Mouse (Mus musculus) hindbrain, embryonic 11.5 days (tissue): ENCODE measurements around the gene Ugt2b34. TPM values are rescaled to one million over a fixed set of nuclear protein-coding genes. Genes with fewer than 3 reads are reported as not detected.
A peak's percentile ranks its signal among the peaks of the same experiment; 100 is the strongest.
"Not testable (repeated sequence)": the region's sequence is repeated elsewhere in the genome, so short reads cannot be mapped to it uniquely, and the experiment has no call there.

ENCODE experiments used
- ATAC-seq: fragments of 200-750 bp; cut with Nextera tagmentation; 2 replicates; pipeline ENCODE4 v1.8.0; 2017; ENCODE audit warnings: mild to moderate bottlenecking, moderate TSS enrichment, moderate library complexity; ENCODE audit not compliant: low FRiP score
- DNase-seq: peaks from one replicate; pipeline ENCODE4 v3.0.0-alpha.2; 2015; ENCODE audit warnings: low spot score
- H3K27ac ChIP-seq: fragments of 300-500 bp; sonication (generic); 2 replicates; pipeline ENCODE4 v1.5.1; 2014; ENCODE audit warnings: mild to moderate bottlenecking, low read depth, low read length
- H3K27me3 ChIP-seq: fragments of 300-500 bp; sonication (generic); 2 replicates; pipeline ENCODE4 v1.6.1; 2014; ENCODE audit warnings: mild to moderate bottlenecking, low read length, moderate library complexity, mixed read lengths; ENCODE audit not compliant: control insufficient read depth, insufficient read depth
- H3K36me3 ChIP-seq: fragments of 300-500 bp; sonication (generic); 2 replicates; pipeline ENCODE4 v1.6.1; 2014; ENCODE audit warnings: mild to moderate bottlenecking, low read length, moderate library complexity, mixed read lengths; ENCODE audit not compliant: control insufficient read depth, insufficient read depth
- H3K4me1 ChIP-seq: fragments of 300-500 bp; sonication (generic); replicated peaks from 2 replicates; pipeline ENCODE4 v1.6.1; 2014; ENCODE audit warnings: low read length, mixed read lengths; ENCODE audit not compliant: control insufficient read depth, insufficient read depth
- H3K4me2 ChIP-seq: fragments of 300-500 bp; sonication (generic); replicated peaks from 2 replicates; pipeline ENCODE4 v1.6.1; 2014; ENCODE audit warnings: mild to moderate bottlenecking, low read depth, low read length
- H3K4me3 ChIP-seq: fragments of 300-500 bp; sonication (generic); 2 replicates; pipeline ENCODE4 v1.5.1; 2014; ENCODE audit warnings: low read depth, low read length
- H3K9ac ChIP-seq: fragments of 300-500 bp; sonication (generic); 2 replicates; pipeline ENCODE4 v1.6.1; 2014; ENCODE audit warnings: low read depth, low read length
- H3K9me3 ChIP-seq: fragments of 300-500 bp; sonication (generic); 2 replicates; pipeline ENCODE4 v1.6.1; 2016; ENCODE audit warnings: low read length; ENCODE audit not compliant: control insufficient read depth
- WGBS: fragments of 180-500 bp; shearing (Covaris S2); extraction: QIAGEN DNeasy Blood & Tissue Kit; methylation state at CpG from one replicate; pipeline ENCODE4 v1.1.7; 2014; 5-methylcytosine and 5-hydroxymethylcytosine counted together
- polyA plus RNA-seq: library from polyadenylated mRNA; unstranded; fragments of >200 nt; fragmentation: Nextera tagmentation; extraction: Ambion mirVana; gene quantifications from 2 replicates; pipeline ENCODE4 v1.2.1, GENCODE M21; 2014

Gene Ugt2b34
- polyA plus RNA-seq, 1 experiment from 2014 or later, result not detected

- 61% methylated on average over 3 of the region's 3 CpGs for WGBS
- H3K27me3 ChIP-seq, result no peaks in the 10 kb centered on the region
- DNase-seq, result peak; percentile 5
Observed at GRCm38 (mm10) chr5:86886620-86887019, 20.1 kb downstream of the Ugt2b34 start.

GRCm38 (mm10) chr5:86871877-86872276 lies 34.9 kb downstream of the Ugt2b34 start:
- WGBS, result 59% methylated on average over 1 of the region's 1 CpGs
- Histone ChIP-seq H3K9ac (no peak overlapping the region), H3K4me1 (no peaks in the 10 kb centered on the region), H3K9me3 (no peaks in the 10 kb centered on the region), H3K36me3 (no peaks in the 10 kb centered on the region), H3K4me2 (no peak overlapping the region), H3K4me3 (no peak overlapping the region), H3K27me3 (no peaks in the 10 kb centered on the region), H3K27ac (no peak overlapping the region)
- ATAC-seq, result no peak
- no peak for DNase-seq

More at GRCm38 (mm10) chr5:86886620-86887019, 20.1 kb downstream of the Ugt2b34 start:
- Histone ChIP-seq H3K36me3 (no peaks in the 10 kb centered on the region), H3K4me3 (no peak overlapping the region), H3K27ac (no peak overlapping the region), H3K4me1 (no peaks in the 10 kb centered on the region), H3K9me3 (no peaks in the 10 kb centered on the region), H3K4me2 (no peak overlapping the region), H3K9ac (no peak overlapping the region)
- no peak for ATAC-seq

GRCm38 (mm10) chr5:86858336-86858735 lies 48.4 kb downstream of the Ugt2b34 start:
- ATAC-seq (no peak), DNase-seq (no peak)
- no peaks in the 10 kb centered on the region for H3K27me3 ChIP-seq
- H3K9me3 ChIP-seq, result no peaks in the 10 kb centered on the region
- H3K27ac ChIP-seq, result no peak overlapping the region
- H3K4me3 ChIP-seq, result no peak overlapping the region
- H3K9ac ChIP-seq, result no peak overlapping the region
- H3K36me3 ChIP-seq, result no peaks in the 10 kb centered on the region
- no peaks in the 10 kb centered on the region for H3K4me1 ChIP-seq
- no peak overlapping the region for H3K4me2 ChIP-seq
- WGBS, result 45% methylated on average over 3 of the region's 3 CpGs

- ATAC-seq (no peak), DNase-seq (no peak)
- H3K9ac ChIP-seq, result no peak overlapping the region
- H3K27me3 ChIP-seq, result no peaks in the 10 kb centered on the region
- H3K4me1 ChIP-seq, result no peaks in the 10 kb centered on the region
- H3K9me3 ChIP-seq, result no peaks in the 10 kb centered on the region
- H3K4me3 ChIP-seq, result no peak overlapping the region
- WGBS, result 22% methylated on average over 1 of the region's 1 CpGs
- H3K27ac ChIP-seq, result no peak overlapping the region
- no peak overlapping the region for H3K4me2 ChIP-seq
- H3K36me3 ChIP-seq, result no peaks in the 10 kb centered on the region
Observed at GRCm38 (mm10) chr5:86857682-86858081, 49.1 kb downstream of the Ugt2b34 start.

GRCm38 (mm10) chr5:86856505-86856904 lies 50.2 kb downstream of the Ugt2b34 start:
- H3K9ac ChIP-seq, H3K27me3 ChIP-seq, H3K36me3 ChIP-seq, H3K27ac ChIP-seq, H3K4me3 ChIP-seq, ATAC-seq, H3K4me1 ChIP-seq, DNase-seq, H3K4me2 ChIP-seq, H3K9me3 ChIP-seq: not testable (repeated sequence)
- 70% methylated on average over 13 of the region's 13 CpGs for WGBS

- no peak overlapping the region for H3K4me3 ChIP-seq
- H3K4me1 ChIP-seq, result no peaks in the 10 kb centered on the region
- no peak for DNase-seq
- 41% methylated on average over 5 of the region's 5 CpGs for WGBS
- H3K27me3 ChIP-seq, result no peaks in the 10 kb centered on the region
- no peak overlapping the region for H3K4me2 ChIP-seq
- no peaks in the 10 kb centered on the region for H3K36me3 ChIP-seq
- no peak for ATAC-seq
- H3K27ac ChIP-seq, result no peak overlapping the region
- H3K9ac ChIP-seq, result no peak overlapping the region
- H3K9me3 ChIP-seq, result no peaks in the 10 kb centered on the region
Observed at GRCm38 (mm10) chr5:86851658-86852057, 55.1 kb downstream of the Ugt2b34 start.

- Histone ChIP-seq H3K4me1 (no peaks in the 10 kb centered on the region), H3K4me2 (no peak overlapping the region), H3K36me3 (no peaks in the 10 kb centered on the region), H3K27me3 (no peaks in the 10 kb centered on the region), H3K9me3 (no peaks in the 10 kb centered on the region), H3K9ac (no peak overlapping the region), H3K4me3 (no peak overlapping the region), H3K27ac (no peak overlapping the region)
- DNase-seq (peak; percentile 65), ATAC-seq (peak; percentile 59; the same call in 1 of the 2 replicates)
Observed at GRCm38 (mm10) chr5:86850104-86850503, 56.6 kb downstream of the Ugt2b34 start.

GRCm38 (mm10) chr5:86841261-86841660 lies 65.5 kb downstream of the Ugt2b34 start:
- H3K9me3 ChIP-seq, H3K9ac ChIP-seq, ATAC-seq, H3K4me2 ChIP-seq, H3K36me3 ChIP-seq, H3K27ac ChIP-seq, H3K27me3 ChIP-seq, H3K4me3 ChIP-seq, H3K4me1 ChIP-seq, DNase-seq: not testable (repeated sequence)

- Histone ChIP-seq H3K9ac (no peak overlapping the region), H3K4me3 (no peak overlapping the region), H3K4me1 (no peaks in the 10 kb centered on the region), H3K27me3 (no peaks in the 10 kb centered on the region), H3K36me3 (no peaks in the 10 kb centered on the region), H3K9me3 (no peaks in the 10 kb centered on the region), H3K4me2 (no peak overlapping the region), H3K27ac (no peak overlapping the region)
- WGBS, result 93% methylated on average over 2 of the region's 2 CpGs
- no peak for DNase-seq
- ATAC-seq, result no peak
Observed at GRCm38 (mm10) chr5:86840207-86840606, 66.5 kb downstream of the Ugt2b34 start.
